Mouse (Mus musculus) testis, adult 2 months (tissue): ENCODE measurements around the gene Tldc2.

Experiments
- CTCF ChIP-seq: fragments of 200-500 bp; IDR thresholded peaks from 2 replicates; pipeline ENCODE4 v1.5.1; 2012; ENCODE audit warnings: low read depth, mild to moderate bottlenecking, inconsistent platforms, low read length, moderate library complexity; ENCODE audit not compliant: control insufficient read depth, insufficient read depth, insufficient replicate concordance
- POLR2A ChIP-seq: fragments of 200-500 bp; IDR thresholded peaks from 2 replicates; pipeline ENCODE4 v1.6.1; 2012; ENCODE audit warnings: low read depth, mild to moderate bottlenecking, inconsistent platforms, low read length, moderate library complexity; ENCODE audit not compliant: control insufficient read depth

GRCm38 (mm10) chr2:157074772-157075171, 12.1 kb upstream of the Tldc2 start:
- TF ChIP-seq CTCF (no peak), POLR2A (no peak)
